Mouse (Mus musculus) monocyte, adult 5-6 weeks (primary cell): ENCODE measurements at regions not wholly inside any gene's neighbourhood (a gene's known extent, or its start where the extent isn't known, plus 50 kb on each side); places are given as distances from the start of the nearest gene placed in this dataset.

Source experiments
- ATAC-seq: fragments of 153-309, 156-312 bp; replicated peaks from 2 replicates; pipeline ENCODE4 v1.8.0; 2017; ENCODE audit warnings: mild to moderate bottlenecking; ENCODE audit not compliant: low TSS enrichment, insufficient number of reproducible peaks, severe bottlenecking, poor library complexity, low FRiP score

GRCm38 (mm10) chrX:142456022-142456421, 65.7 kb upstream of the Acsl4 start:
- ATAC-seq: no peak

GRCm38 (mm10) chrX:142464174-142464573, 73.8 kb upstream of the Acsl4 start:
- no peak for ATAC-seq

GRCm38 (mm10) chrX:142464756-142465155, 74.4 kb upstream of the Acsl4 start:
- no peak for ATAC-seq

GRCm38 (mm10) chrX:142467850-142468256, 77.5 kb upstream of the Acsl4 start:
- ATAC-seq: no peak

- ATAC-seq: no peak
These were observed 78.1 kb upstream of the Acsl4 start for GRCm38 (mm10) chrX:142468388-142468787.

- ATAC-seq: no peak
These were observed 78.8 kb upstream of the Acsl4 start for GRCm38 (mm10) chrX:142469048-142469634.

GRCm38 (mm10) chrX:142470083-142470482, 79.7 kb upstream of the Acsl4 start:
- ATAC-seq: no peak

- no peak for ATAC-seq
These were observed 91.0 kb upstream of the Acsl4 start for GRCm38 (mm10) chrX:142481203-142481815.

GRCm38 (mm10) chrX:142488078-142488477, 97.7 kb upstream of the Acsl4 start:
- ATAC-seq: no peak

- no peak for ATAC-seq
These were observed 99.9 kb upstream of the Acsl4 start for GRCm38 (mm10) chrX:142490093-142490717.

GRCm38 (mm10) chrX:142501094-142501493, 110.8 kb upstream of the Acsl4 start:
- ATAC-seq: no peak

GRCm38 (mm10) chrX:142504962-142505361, 114.6 kb upstream of the Acsl4 start:
- ATAC-seq: no peak

GRCm38 (mm10) chrX:142507475-142507874, 117.1 kb upstream of the Acsl4 start:
- ATAC-seq: no peak

- no peak for ATAC-seq
These were observed 126.2 kb upstream of the Acsl4 start for GRCm38 (mm10) chrX:142516406-142517131.

- ATAC-seq: no peak
These were observed 126.9 kb upstream of the Acsl4 start for GRCm38 (mm10) chrX:142517205-142517604.

- ATAC-seq: no peak
These were observed 130.7 kb upstream of the Acsl4 start for GRCm38 (mm10) chrX:142521063-142521462.

GRCm38 (mm10) chrX:142526953-142527352, 136.6 kb upstream of the Acsl4 start:
- no peak for ATAC-seq

- ATAC-seq: no peak
These were observed 139.6 kb upstream of the Acsl4 start for GRCm38 (mm10) chrX:142529892-142530291.

GRCm38 (mm10) chrX:142534780-142535179, 144.4 kb upstream of the Acsl4 start:
- ATAC-seq: 0 out of 2 replicates have a peak, but pooled peaks have one; percentile 43

- no peak for ATAC-seq
These were observed 145.2 kb upstream of the Acsl4 start for GRCm38 (mm10) chrX:142535540-142535939.
